Mouse (Mus musculus): ENCODE measurements around the gene Serping1.
A peak's percentile ranks its signal among the peaks of the same experiment; 100 is the strongest.

Serping1 gene

DNA sequence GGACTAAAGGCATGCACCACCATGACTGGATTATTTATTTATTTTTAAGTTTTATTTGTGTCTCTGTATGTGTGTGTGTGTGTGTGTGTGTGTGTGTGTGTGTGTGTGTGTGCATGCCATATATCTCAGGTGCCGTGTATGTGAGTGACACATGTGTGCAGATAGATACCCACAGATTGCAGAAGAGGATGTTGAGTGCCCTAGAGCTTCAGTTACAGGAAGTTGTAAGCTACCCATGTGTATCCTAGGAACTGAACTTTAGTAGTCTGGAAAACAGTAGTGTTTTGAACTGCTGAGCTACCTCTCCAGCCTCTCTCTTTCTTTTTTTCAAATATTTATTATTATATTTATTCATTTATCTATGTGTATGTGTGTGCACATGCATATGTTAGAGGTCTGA, 8.1 kb upstream of the Serping1 start:
- no peak for DNase-seq (ENCODE audit: low read depth, low spot score)

DNA sequence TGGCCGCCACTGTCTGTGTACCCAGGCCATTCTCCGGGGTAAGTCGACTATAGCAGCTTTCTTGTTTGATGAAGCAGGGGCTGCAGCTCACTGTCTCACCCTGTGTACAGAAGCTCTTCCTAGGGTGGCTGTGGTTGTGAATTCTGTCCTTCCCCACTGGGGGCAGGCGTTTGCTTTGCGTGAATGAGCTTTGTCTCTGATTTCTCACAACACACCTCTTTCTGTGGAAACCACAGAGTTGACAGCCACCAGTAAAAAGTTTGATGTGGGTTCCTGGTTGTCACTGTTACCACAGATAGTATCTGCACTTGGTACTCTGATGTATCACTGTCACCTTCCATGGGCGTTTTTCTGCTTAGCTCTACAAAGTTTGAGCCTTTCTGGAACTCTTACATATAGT, 4.0 kb upstream of the Serping1 start:
- DNase-seq (ENCODE audit: low read depth, low spot score), result no peak

DNA sequence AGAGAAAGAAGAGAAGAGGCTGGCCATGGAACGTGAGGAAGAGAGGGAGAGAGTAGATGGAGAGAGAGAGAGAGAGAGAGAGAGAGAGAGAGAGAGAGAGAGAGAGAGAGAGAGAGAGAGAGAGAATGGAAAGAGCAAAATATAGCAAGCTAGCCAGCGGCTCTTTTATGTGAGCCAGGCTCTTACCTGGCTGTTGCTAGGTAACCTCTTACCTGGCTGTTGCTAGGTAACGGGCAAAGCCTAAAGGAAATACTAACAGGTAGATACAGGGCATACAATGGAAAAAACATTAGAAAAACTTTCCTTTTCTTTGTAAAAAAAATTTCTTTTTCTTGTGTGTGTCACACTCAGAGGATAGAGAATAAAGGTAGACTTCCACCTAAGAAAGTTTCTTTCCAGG, 2.5 kb upstream of the Serping1 start:
- no peak for DNase-seq (ENCODE audit: low read depth, low spot score)

DNA sequence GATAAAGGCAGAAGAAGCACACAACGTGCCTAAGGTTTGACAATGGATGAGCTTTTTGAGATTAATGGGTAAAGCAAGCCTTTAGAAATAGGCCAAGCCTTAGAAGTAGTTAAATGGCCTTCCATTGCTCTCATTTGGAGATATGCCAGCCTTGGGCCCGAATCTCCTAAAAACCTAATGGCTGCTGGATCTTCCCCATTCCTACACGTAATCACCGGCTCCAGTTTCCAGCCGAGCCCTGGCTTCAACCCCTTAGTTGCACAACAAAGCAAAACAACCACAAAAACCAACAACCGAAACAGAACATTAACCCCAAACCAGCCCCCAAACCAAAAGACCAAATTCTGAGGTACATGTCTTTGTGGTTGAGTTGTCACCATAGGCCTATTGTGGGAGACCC, 421 bp upstream of the Serping1 start:
- DNase-seq (ENCODE audit: low read depth, low spot score), result no peak

DNA sequence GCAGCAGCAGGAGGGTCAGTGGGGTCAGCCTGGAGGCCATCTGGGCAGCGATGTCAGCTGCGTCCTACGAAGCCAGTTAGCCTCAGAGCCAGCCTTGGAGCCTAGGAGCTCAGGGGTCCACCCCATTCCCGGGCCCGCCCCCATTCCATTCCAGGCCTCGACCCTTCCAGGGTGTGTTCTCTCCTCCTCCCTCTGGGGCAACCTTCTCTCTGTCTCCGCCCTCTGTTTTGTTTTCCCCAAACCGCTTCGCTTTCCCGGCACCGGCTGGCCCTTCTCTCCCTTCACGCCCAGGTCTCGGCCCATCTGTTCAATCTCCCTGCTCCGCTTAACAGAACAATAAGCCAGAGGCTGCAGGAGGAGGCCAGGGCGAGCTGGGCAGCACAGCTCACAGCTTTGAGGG, 493 bp downstream of the Serping1 start:
- no peak for DNase-seq (ENCODE audit: low read depth, low spot score)

DNA sequence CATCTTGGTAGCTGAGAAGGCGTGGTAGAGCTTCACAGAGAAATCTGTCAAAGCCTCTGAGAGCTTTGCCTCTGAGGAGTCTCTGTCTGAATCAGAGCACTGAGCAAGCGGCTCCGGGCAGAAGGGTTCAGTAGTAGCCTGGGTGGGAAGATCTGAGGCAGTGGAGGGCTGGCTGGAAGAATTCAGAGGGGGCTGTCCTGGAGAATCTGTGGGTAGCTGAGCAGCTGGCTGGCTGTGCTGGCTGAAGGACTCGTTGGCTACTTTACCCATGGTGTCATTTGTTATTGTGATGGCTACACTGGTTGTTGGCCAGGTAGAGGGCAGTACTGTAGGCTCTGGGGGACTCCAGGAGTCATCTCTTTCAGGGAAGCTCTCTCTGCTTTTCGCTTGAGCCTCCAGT, 2.0 kb downstream of the Serping1 start:
- no peak for DNase-seq (ENCODE audit: low read depth, low spot score)

DNA sequence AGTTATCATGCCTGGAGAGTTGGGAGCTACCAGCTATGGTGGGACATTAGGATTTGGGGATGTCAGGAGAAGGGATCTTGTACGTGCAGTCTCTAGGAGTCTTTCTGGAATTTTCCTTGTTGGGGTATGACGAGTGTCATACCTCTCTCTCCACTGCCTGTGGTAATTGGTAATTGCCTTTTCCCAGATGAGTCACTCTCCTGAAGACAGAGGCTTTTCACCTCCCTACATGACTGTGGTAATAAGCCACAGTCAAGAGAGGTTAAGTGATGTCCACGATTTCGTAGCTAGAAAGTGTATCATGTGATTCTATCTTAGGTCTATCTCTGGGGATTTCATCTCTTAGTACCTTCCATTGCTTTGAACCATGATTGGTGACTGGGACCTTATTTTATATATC, 2.8 kb downstream of the Serping1 start:
- no peak for DNase-seq (ENCODE audit: low read depth, low spot score)

DNA sequence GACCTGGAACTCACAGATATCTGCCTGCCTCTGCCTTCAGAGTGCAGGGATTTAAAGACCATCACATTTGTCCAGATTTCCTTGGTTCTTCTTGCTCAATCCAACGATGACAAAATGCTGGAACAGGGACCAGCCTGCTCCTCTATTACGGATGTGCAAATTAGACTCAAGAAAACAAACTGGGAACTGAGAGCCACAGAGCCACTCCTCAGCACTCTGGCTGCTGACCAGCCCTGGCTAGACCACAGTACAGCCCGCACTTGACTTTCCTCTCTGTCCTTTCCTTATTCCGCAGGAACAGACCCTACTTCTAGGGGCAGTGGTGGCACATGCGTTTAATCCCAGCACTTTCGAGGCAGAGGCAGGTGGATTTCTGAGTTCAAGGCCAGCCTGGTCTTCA, 4.7 kb downstream of the Serping1 start:
- no peak for DNase-seq (ENCODE audit: low read depth, low spot score)

DNA sequence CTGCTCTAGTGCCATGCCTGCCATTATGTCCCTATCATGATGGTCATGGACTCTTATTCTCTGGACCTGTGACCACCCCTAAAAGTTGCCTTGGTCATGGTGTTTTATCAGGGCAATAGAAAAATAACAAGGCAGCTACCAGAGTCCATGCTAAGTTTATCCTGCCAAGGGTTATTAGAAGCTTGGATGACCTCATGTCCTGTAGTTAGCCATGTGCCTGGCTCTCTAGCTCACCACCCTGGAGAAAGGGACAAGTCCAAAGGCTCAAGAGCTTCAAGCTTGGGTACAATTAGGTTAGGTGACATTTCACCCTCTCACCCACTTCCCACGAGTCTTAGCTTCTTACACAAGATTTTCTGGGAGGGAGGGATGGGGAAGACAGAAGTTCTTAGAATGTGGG, 12.4 kb downstream of the Serping1 start:
- DNase-seq (ENCODE audit: low read depth, low spot score), result no peak

DNA sequence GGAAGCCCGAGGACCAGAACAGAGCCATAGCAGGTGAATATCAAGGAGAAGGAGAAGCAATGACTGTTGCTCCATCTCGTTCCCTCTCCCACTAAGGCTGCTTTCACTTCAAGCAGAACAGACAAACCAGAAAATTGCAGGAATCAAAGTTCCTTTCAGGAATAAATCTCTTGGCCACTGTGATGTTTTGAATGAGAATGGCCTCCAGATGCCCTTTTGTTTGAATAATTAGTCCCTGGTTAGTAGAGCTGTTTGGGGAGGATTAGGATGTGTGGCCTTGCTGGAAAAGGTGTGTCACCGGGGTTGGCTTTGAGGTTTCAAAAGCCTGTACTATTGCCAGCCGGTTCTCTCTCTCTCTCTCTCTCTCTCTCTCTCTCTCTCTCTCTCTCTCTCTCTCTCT, 12.9 kb downstream of the Serping1 start:
- DNase-seq (ENCODE audit: low read depth, low spot score), result no peak

DNA sequence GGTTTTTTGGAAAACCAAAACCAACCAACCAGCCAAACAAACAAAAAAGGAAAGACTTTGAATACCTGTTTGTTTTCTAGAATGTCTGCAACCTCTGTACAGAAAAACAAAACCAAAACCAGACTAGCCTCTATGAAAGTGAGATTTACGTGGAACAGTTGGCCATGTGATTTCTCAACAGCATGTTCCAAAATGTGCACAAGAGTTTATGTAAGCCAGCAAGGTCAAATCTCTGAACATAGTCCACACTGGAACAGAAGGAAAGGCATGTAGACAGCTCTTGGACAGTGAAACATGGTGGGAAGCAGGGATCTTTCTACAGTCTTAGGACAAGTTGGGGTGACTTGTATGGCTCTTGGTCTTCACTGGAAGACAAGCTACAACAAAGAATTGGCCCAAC, 13.4 kb downstream of the Serping1 start:
- DNase-seq (ENCODE audit: low read depth, low spot score), result no peak

DNA sequence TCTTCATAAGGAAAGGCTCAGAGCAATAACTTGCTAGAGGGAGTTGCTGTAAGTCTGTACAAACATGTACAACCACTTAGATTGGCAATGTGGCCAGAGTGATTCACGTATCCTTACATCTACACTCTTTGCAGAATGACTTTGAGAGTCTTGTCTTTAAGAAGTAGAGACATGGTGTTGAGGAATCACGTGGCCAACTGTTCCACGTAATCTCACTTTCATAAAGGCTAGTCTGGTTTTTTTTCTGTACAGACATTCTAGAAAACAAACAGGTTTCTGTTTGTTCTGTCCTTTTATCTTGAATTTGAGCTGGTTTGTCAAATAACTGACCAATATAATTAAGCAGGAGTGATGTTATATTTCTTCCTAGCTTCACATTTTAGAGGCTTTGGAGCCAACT, 13.9 kb downstream of the Serping1 start:
- DNase-seq (ENCODE audit: low read depth, low spot score), result no peak

DNA sequence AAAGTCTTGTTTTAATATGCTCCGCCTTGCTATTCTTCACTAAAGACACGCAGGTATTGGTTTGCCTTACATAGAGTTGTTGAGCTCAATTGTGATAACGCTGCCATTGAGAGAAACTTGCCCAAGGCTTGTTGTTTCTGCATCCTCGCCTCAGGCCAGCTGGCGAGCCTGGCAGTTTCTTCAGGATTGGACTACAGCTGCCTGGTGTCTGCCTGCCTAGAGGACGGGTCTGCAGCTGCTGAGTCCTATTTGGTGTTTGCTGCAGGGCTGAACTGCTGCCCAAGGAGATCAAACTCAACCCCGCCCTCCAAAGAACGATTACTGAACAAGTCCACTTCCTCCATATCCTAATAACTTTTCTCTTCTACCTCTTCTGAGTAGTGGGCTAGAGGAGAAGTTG, 14.5 kb downstream of the Serping1 start:
- no peak for DNase-seq (ENCODE audit: low read depth, low spot score)

DNA sequence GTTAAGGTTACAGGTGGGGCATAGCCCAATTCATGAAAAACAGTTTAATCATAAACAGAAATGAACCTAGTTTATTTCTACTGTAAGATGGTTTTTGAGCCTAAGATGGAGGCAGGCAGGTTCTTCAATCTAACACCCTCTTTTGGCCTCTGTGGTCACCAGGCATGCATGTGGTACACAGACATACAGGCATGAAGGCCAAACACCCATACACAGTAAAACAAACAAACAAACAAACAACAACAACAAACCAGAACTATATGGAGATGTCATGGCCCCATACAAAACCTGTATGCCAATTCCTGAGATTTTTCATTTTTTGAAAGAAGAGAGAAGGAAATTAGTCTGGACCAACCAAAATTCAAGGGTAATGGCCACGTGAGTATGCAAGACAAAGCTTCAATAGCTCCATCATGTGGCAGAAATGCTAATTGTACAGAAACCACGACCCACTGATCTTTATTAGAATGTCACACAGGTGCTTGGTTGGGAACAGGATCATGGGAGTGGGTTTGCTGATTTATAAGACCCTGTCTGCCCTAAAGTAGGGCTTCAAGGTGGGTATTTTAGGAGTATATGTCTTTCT, 16.6 kb downstream of the Serping1 start:
- DNase-seq (ENCODE audit: low read depth, low spot score), result no peak

DNA sequence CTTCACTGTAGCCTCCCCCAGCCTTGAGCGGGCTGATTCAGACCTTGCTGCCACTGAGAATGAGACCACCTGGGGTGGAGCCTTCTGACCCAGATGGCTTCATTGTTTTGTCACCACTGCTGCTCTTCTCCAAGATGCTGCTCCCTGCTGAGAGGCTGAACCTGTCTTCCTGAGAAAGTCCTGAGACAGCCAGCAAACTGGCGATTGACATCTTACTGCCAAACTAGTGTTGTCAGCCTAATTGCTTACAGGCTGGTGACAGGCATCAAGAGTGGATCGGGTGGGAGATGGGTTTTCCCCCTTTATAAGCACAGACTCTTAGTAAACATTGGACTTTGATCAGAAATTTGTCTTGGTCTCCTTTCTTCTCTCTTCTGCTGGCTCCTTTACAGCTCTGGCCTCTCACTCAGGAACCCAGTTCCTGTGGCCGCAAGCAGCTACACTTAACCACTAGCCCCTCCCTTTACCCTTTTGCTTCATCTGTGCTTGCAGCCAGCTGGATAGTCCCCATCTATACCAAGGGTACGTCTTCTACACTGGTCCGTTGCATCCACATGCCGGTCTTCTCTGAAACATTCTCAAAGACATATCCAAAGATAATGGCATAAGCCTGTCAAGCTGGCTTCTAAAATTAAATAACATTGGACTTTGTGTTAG, 18.1 kb downstream of the Serping1 start:
- DNase-seq (ENCODE audit: low read depth, low spot score), result no peak

DNA sequence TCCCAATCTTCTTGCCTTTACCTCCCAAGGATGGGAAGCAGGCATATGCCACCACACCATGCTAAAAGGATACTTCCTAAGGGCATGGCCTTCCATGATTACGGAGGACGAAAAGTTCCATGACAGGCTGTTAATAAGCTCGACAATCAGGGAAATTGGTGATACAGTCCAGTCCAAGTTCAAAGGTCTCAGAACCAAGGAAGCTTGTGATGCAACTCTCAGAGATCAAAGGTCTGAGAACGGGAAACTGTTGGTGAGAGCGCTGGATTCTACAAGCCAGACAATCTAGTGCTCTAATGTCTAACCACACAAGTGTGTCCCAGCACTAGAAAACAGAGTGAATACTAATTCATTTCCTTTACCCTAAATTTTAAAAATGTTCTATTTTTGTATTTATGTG, 19.0 kb downstream of the Serping1 start:
- DNase-seq (ENCODE audit: low read depth, low spot score), result no peak

DNA sequence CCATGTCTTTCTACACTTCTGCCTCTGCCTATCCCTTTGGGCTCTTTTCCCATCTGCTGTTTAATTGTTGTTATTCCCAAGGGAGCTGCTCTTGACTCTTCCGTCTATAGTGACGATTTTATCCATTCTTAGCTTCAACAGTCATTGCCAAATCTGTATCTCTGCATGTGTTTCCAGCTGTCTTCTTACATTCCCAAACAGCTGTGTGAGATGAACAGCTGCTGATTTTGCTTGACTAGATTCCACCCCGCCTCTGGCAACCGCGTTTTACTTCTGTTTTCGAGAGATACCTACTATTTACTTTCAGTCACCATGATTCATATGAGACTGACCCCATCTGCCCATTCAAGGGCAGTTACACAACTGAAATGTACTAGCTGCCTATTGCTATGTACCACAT, 25.1 kb downstream of the Serping1 start:
- DNase-seq (ENCODE audit: low read depth, low spot score), result no peak

DNA sequence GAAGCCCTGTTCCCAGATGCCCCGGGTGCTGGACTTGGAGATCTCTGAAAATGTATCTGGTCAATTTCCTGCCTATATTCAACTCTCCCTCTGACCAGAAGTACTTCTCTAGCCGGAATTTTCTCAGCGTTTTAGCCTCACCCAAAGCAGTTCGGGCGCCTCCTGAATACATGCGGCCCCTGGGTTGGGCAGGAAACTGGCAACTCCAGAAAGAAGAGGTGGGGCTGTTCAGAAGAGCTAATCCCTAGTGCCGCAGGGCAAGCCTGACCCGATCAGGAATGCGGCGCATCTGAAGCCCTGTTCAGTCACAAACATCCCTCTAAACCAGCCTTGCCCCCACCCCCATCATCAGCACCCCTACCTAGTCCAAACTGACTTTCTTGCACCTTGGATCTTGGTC, 31.1 kb downstream of the Serping1 start:
- no peak for DNase-seq (ENCODE audit: low read depth, low spot score)

DNA sequence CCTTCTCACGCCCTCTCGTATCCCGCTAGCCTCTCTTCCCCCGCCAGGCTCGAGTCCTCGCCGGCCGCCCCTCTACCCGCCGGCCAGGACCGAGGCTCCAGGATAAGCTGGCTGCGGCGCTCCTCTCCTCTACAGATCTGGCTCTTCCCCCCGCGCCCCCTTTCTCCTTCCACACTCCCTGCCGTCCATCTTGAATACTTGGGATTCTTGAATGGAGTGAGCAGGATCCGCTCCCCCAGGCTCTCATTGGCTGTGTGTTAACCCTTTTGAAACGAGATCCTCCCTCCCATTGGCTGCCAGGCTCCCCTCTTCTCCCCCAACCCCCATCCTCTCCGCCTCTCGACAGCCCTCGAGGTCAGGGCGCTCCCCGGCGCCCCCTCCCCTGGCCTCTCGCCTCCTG, 31.7 kb downstream of the Serping1 start, which contains the start of gene Gm19426:
Gene Gm19426, minus strand, starts transcription at position 95 of the 400 bp plus-strand sequence.
- peak; percentile 70 for DNase-seq (ENCODE audit: low read depth, low spot score)

DNA sequence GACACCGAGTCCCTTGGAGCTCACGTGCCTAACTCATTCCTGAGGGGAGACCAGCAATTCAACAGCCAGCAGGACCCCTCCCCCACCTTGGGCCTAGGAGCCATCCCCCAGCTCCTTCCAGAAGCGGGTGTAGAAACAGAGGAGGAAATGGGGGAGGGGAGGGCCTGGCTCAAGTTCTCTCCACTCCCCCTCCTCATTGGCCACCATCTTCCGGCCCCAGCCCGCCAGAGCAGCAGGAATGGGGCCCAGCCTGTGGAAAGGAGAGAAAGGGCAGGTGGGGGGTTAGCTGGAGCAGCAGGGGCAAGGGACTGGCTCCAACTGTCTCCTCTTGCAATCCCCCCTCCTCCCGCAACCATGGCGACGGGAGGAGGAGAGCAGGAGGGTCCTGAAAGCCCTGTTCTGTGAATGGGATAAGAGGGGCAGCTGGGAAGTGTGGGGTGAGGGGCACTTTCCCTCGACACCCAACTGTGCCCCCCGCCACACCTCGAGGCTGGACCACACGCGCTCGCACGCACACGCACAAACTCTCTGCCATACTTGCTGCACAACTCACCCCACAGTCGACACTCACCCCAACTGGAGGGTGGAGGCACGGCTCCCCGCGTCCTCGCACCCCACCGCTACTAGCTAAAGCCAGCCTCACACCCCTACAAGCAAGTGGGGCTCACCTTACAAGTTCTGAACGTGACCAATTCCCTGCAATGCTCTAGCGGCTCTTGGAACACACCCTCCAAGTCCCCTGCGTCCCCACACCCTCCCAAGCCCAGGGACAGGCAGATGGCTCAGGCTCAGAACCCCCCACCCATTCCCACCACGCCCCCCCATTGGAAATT, 32.6 kb downstream of the Serping1 start:
- no peak for DNase-seq (ENCODE audit: low read depth, low spot score)

DNA sequence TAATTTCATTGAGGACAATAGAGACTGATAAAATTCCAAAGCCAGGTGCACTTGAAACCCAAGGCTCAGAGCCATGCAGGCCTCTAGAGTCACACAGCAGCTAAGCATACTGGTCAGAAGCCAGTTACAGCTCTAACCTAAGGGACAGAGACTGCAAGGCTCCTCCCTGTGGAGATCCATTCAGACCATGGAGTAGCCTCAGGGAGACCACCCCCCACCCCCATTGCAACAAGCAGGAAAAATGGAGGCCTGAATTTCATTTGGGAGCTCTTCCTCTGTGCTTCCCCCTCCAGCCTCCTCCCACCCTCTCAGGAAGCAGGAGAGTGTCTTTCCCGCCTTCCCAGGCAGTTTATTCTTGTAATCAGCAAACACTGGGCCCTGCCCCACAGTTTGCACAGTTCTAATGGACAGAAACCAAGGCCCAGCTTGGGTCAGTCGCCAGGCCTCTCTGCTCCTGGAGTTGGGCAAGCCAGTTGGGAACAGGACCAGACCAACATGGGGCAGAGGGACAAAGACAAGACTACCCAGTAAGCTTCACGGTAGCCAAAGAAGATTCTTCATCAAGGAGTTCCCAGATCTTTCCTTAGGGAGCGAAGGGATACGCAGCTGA, 33.3 kb downstream of the Serping1 start:
- DNase-seq (ENCODE audit: low read depth, low spot score), result no peak

DNA sequence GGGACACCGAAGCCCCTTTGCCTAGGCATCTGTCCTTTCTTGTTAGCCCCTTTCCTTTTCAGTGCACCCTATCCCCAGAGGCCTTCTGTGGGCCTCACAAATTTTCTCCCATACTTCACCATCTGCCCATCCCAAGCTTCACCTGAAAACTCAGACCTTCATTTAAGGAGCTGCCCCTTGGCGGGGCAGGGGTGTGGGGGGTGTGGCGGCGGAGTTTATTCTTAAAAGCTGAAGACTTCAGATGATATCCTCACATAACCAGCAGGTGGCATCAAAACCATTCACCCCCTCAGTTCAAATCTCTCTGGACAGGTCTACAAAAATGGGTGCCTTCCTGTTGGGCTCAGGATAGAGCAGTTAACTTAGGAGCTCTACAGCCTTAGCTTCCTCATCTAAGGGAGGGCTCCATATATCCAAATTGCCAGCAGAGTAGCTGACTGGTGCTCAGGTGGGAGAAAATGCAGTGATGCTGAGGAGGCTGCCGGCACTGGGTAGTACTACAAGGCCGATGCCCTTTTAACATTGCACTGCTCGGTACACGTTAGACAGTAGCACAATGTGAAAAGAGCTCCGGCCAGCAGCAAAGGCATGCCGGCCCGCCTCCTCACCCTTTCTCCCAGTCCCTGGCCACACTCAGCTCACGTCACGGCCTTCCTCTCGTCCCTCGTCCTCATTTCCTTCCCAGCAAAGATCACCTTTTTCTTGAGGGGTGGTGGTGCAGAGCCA, 34.5 kb downstream of the Serping1 start:
- no peak for DNase-seq (ENCODE audit: low read depth, low spot score)
